ENCODE assay signal across 27 mouse cellular contexts in genomic region chr12:42947961-42948360, GRCm38 (mm10).
DNase-seq lines count a peak whose midpoint lies in the region; ATAC-seq and TF ChIP-seq lines count a peak whose summit lies in the region.
"Had no signal": no experiment of that assay in that cellular context is flagged by ENCODE, and none has a peak within 500 bp of the region (broad histone marks: within the 10 kb centered on the region; RNA-seq: fewer than 3 reads in every experiment).

No protein-coding gene starts in this region.

- no peaks in the 10 kb centered on the region for H3K36me3 ChIP-seq in forebrain, postnatal 0 days (ENCODE audit: insufficient read depth)
- H3K36me3 ChIP-seq in forebrain, embryonic 13.5 days (ENCODE audit: poor library complexity, severe bottlenecking), result no peaks in the 10 kb centered on the region
- H3K36me3 ChIP-seq in midbrain, postnatal 0 days (ENCODE audit: insufficient read depth, low read length), result no peaks in the 10 kb centered on the region
- H3K36me3 ChIP-seq in midbrain, embryonic 14.5 days (ENCODE audit: control insufficient read depth, insufficient read depth, low read length), result no peaks in the 10 kb centered on the region
- H3K36me3 ChIP-seq: embryonic facial prominence, embryonic 12.5 days; embryonic facial prominence, embryonic 15.5 days; forebrain, embryonic 15.5 days; G1E; heart, embryonic 10.5 days; heart, embryonic 13.5 days; hindbrain, embryonic 15.5 days; intestine, embryonic 15.5 days had no signal

- ATAC-seq in forebrain, postnatal 0 days, result no peak
- ATAC-seq in forebrain, embryonic 13.5 days, result no peak
- ATAC-seq in midbrain, postnatal 0 days (ENCODE audit: low FRiP score), result no peak
- no peak for ATAC-seq in midbrain, embryonic 14.5 days (ENCODE audit: low FRiP score, low TSS enrichment)
- ATAC-seq: forebrain, embryonic 15.5 days; intestine, embryonic 15.5 days; Patski had no signal

- no peak overlapping the region for H3K4me3 ChIP-seq in forebrain, postnatal 0 days (ENCODE audit: low read depth, low read length)
- no peak overlapping the region for H3K4me3 ChIP-seq in forebrain, embryonic 13.5 days
- no peak overlapping the region for H3K4me3 ChIP-seq in midbrain, postnatal 0 days (ENCODE audit: low read depth, low read length)
- no peak overlapping the region for H3K4me3 ChIP-seq in midbrain, embryonic 14.5 days (replicated peaks; ENCODE audit: low read depth, low read length)
- H3K4me3 ChIP-seq: embryonic facial prominence, embryonic 12.5 days; embryonic facial prominence, embryonic 15.5 days; forebrain, embryonic 15.5 days; heart, adult 2 months; heart, embryonic 10.5 days; heart, embryonic 13.5 days; hindbrain, embryonic 15.5 days; intestine, embryonic 15.5 days had no signal

- no peak for TF ChIP-seq CTCF in forebrain, postnatal 0 days (IDR thresholded peaks at IDR 0.05; ENCODE audit: low read depth)
- TF ChIP-seq CTCF in midbrain, postnatal 0 days (IDR thresholded peaks at IDR 0.05), result no peak

- no peaks in the 10 kb centered on the region for H3K27me3 ChIP-seq in forebrain, postnatal 0 days (ENCODE audit: insufficient read depth, low read length)
- no peaks in the 10 kb centered on the region for H3K27me3 ChIP-seq in forebrain, embryonic 13.5 days
- H3K27me3 ChIP-seq in midbrain, postnatal 0 days (ENCODE audit: insufficient read depth, low read length), result no peaks in the 10 kb centered on the region
- no peaks in the 10 kb centered on the region for H3K27me3 ChIP-seq in midbrain, embryonic 14.5 days (ENCODE audit: control insufficient read depth, insufficient read depth, low read length)
- H3K27me3 ChIP-seq: CH12.LX; embryonic facial prominence, embryonic 12.5 days; embryonic facial prominence, embryonic 15.5 days; forebrain, embryonic 15.5 days; heart, embryonic 13.5 days; hindbrain, embryonic 15.5 days; intestine, embryonic 15.5 days; Patski had no signal

- DNase-seq in cerebellum, adult 9-11 months, result peak; percentile 5
- no peak for DNase-seq in cerebellum, adult 11-12 months
- DNase-seq in forebrain, postnatal 0 days, result peak; percentile 1
- DNase-seq in midbrain, postnatal 0 days (ENCODE audit: low spot score), result peak; percentile 26
- DNase-seq in midbrain, embryonic 14.5 days, result no peak
- DNase-seq: adrenal gland, adult 2 months; adrenal gland, postnatal 14 days; B cell, adult 2 months; cerebellum, adult 18-20 months; gastrocnemius, postnatal 10 days; gastrocnemius, postnatal 36 days; heart, adult 2 months; heart, postnatal 14 days; heart, postnatal 4 days; kidney, adult 11 months; kidney, adult 8-10 months had no signal

- WGBS in forebrain, postnatal 0 days, result 79% methylated on average over 2 of the region's 2 CpGs
- 94% methylated on average over 2 of the region's 2 CpGs for WGBS in forebrain, embryonic 13.5 days
- WGBS in midbrain, postnatal 0 days, result 80% methylated on average over 2 of the region's 2 CpGs
- WGBS in midbrain, embryonic 14.5 days, result 84% methylated on average over 2 of the region's 2 CpGs

- H3K27ac ChIP-seq in forebrain, postnatal 0 days (ENCODE audit: low read depth, low read length), result no peak overlapping the region
- H3K27ac ChIP-seq in forebrain, embryonic 13.5 days, result no peak overlapping the region
- H3K27ac ChIP-seq in midbrain, postnatal 0 days (ENCODE audit: low read depth, low read length), result no peak overlapping the region
- H3K27ac ChIP-seq in midbrain, embryonic 14.5 days (replicated peaks; ENCODE audit: low read depth, low read length), result no peak overlapping the region
- H3K27ac ChIP-seq: embryonic facial prominence, embryonic 12.5 days; embryonic facial prominence, embryonic 15.5 days; forebrain, embryonic 15.5 days; heart, adult 2 months; heart, embryonic 10.5 days; heart, embryonic 13.5 days; hindbrain, embryonic 15.5 days; intestine, embryonic 15.5 days had no signal

- H3K4me2 ChIP-seq in forebrain, postnatal 0 days (ENCODE audit: low read depth), result no peak overlapping the region
- H3K4me2 ChIP-seq in forebrain, embryonic 13.5 days, result no peak overlapping the region
- H3K4me2 ChIP-seq in midbrain, postnatal 0 days (ENCODE audit: low read depth, low read length, poor library complexity, severe bottlenecking), result no peak overlapping the region
- no peak overlapping the region for H3K4me2 ChIP-seq in midbrain, embryonic 14.5 days (ENCODE audit: low read length)
- H3K4me2 ChIP-seq: embryonic facial prominence, embryonic 12.5 days; embryonic facial prominence, embryonic 15.5 days; forebrain, embryonic 15.5 days; heart, embryonic 13.5 days; hindbrain, embryonic 15.5 days; intestine, embryonic 15.5 days had no signal

- H3K4me1 ChIP-seq in forebrain, postnatal 0 days (ENCODE audit: insufficient read depth), result no peaks in the 10 kb centered on the region
- H3K4me1 ChIP-seq in forebrain, embryonic 13.5 days, result no peaks in the 10 kb centered on the region
- no peaks in the 10 kb centered on the region for H3K4me1 ChIP-seq in midbrain, postnatal 0 days (ENCODE audit: insufficient read depth, low read length)
- H3K4me1 ChIP-seq in midbrain, embryonic 14.5 days (ENCODE audit: control insufficient read depth, insufficient read depth, low read length), result no peaks in the 10 kb centered on the region
- H3K4me1 ChIP-seq: embryonic facial prominence, embryonic 12.5 days; embryonic facial prominence, embryonic 15.5 days; forebrain, embryonic 15.5 days; heart, embryonic 10.5 days; heart, embryonic 13.5 days; hindbrain, embryonic 15.5 days; intestine, embryonic 15.5 days had no signal

- H3K9me3 ChIP-seq in forebrain, postnatal 0 days (ENCODE audit: low read length), result no peaks in the 10 kb centered on the region
- no peaks in the 10 kb centered on the region for H3K9me3 ChIP-seq in forebrain, embryonic 13.5 days (replicated peaks)
- no peaks in the 10 kb centered on the region for H3K9me3 ChIP-seq in midbrain, postnatal 0 days (ENCODE audit: low read length)
- H3K9me3 ChIP-seq in midbrain, embryonic 14.5 days (ENCODE audit: control insufficient read depth, low read length), result no peaks in the 10 kb centered on the region
- H3K9me3 ChIP-seq: embryonic facial prominence, embryonic 12.5 days; embryonic facial prominence, embryonic 15.5 days; forebrain, embryonic 15.5 days; heart, embryonic 10.5 days; heart, embryonic 13.5 days; hindbrain, embryonic 15.5 days; intestine, embryonic 15.5 days had no signal

- H3K9ac ChIP-seq in forebrain, postnatal 0 days, result no peak overlapping the region
- H3K9ac ChIP-seq in forebrain, embryonic 13.5 days, result no peak overlapping the region
- no peak overlapping the region for H3K9ac ChIP-seq in midbrain, postnatal 0 days (replicated peaks; ENCODE audit: low read length, poor library complexity, severe bottlenecking)
- H3K9ac ChIP-seq in midbrain, embryonic 14.5 days (replicated peaks; ENCODE audit: low read length), result no peak overlapping the region
- H3K9ac ChIP-seq: embryonic facial prominence, embryonic 12.5 days; embryonic facial prominence, embryonic 15.5 days; forebrain, embryonic 15.5 days; heart, embryonic 13.5 days; hindbrain, embryonic 15.5 days; intestine, embryonic 15.5 days had no signal

Comparison
In these comparisons a context has a peak if more than half of its experiments do, and no peak if none do; other contexts are left out.
1. DNase-seq: peak in cerebellum, adult 9-11 months (single experiment), forebrain, postnatal 0 days (single experiment) and midbrain, postnatal 0 days (single experiment); none in cerebellum, adult 11-12 months (single experiment) and midbrain, embryonic 14.5 days (single experiment).